Mouse (Mus musculus) bone marrow, adult 2 months (tissue): Measurements from ENCODE around the gene Mc3r.

Source experiments
- CTCF ChIP-seq: fragments of 200-500 bp; IDR thresholded peaks from 2 replicates; pipeline ENCODE4 v1.5.1; 2011; ENCODE audit warnings: low read length, control low read depth; ENCODE audit not compliant: control insufficient read depth, insufficient read depth
- POLR2A ChIP-seq: fragments of 200-500 bp; IDR thresholded peaks from 2 replicates; pipeline ENCODE4 v1.6.1; 2011; ENCODE audit warnings: low read depth, mild to moderate bottlenecking, control low read depth, low read length, borderline replicate concordance; ENCODE audit not compliant: control insufficient read depth

GRCm38 (mm10) chr2:172214336-172214735 lies 34.0 kb upstream of the Mc3r start:
- TF ChIP-seq CTCF (no peak), POLR2A (no peak)
